ENCODE assay signal across 10 mouse cellular contexts in genomic region chr6:38882728-38883171, GRCm38 (mm10). TPM values are rescaled to one million over a fixed set of nuclear protein-coding genes. Genes with fewer than 3 reads are reported as not detected.
DNase-seq lines count a peak whose midpoint lies in the region; ATAC-seq and TF ChIP-seq lines count a peak whose summit lies in the region.
"Had no signal": no experiment of that assay in that cellular context is flagged by ENCODE, and none has a peak within 500 bp of the region (broad histone marks: within the 10 kb centered on the region; RNA-seq: fewer than 3 reads in every experiment).

No protein-coding gene starts in this region.

- no peak overlapping the region for H3K9ac ChIP-seq in forebrain, embryonic 16.5 days (replicated peaks; ENCODE audit: low read depth, low read length)
- no peak overlapping the region for H3K9ac ChIP-seq in forebrain, embryonic 12.5 days
- H3K9ac ChIP-seq in midbrain, postnatal 0 days (replicated peaks; ENCODE audit: low read length, poor library complexity, severe bottlenecking), result no peak overlapping the region
- no peak overlapping the region for H3K9ac ChIP-seq in midbrain, embryonic 16.5 days (ENCODE audit: low read depth, low read length)
- no peak overlapping the region for H3K9ac ChIP-seq in stomach, embryonic 14.5 days (replicated peaks; ENCODE audit: low read depth, low read length)
- H3K9ac ChIP-seq: embryonic facial prominence, embryonic 12.5 days had no signal

- H3K36me3 ChIP-seq in forebrain, embryonic 16.5 days (ENCODE audit: control insufficient read depth, insufficient read depth), result no peaks in the 10 kb centered on the region
- H3K36me3 ChIP-seq in forebrain, embryonic 12.5 days (replicated peaks), result no peaks in the 10 kb centered on the region
- no peaks in the 10 kb centered on the region for H3K36me3 ChIP-seq in midbrain, postnatal 0 days (ENCODE audit: insufficient read depth, low read length)
- H3K36me3 ChIP-seq in midbrain, embryonic 16.5 days (ENCODE audit: control insufficient read depth, insufficient read depth, low read length), result no peaks in the 10 kb centered on the region
- no peaks in the 10 kb centered on the region for H3K36me3 ChIP-seq in stomach, embryonic 14.5 days (ENCODE audit: control insufficient read depth, insufficient read depth, low read length)
- H3K36me3 ChIP-seq: embryonic facial prominence, embryonic 12.5 days; heart, embryonic 10.5 days had no signal

- intact Hi-C loops in heart, postnatal 14 days (cut with DNase I), result no loop called here

- H3K27ac ChIP-seq in forebrain, embryonic 16.5 days (ENCODE audit: low read length), result no peak overlapping the region
- no peak overlapping the region for H3K27ac ChIP-seq in forebrain, embryonic 12.5 days
- H3K27ac ChIP-seq in midbrain, postnatal 0 days (ENCODE audit: low read depth, low read length), result no peak overlapping the region
- H3K27ac ChIP-seq in midbrain, embryonic 16.5 days (ENCODE audit: low read length), result no peak overlapping the region
- H3K27ac ChIP-seq in stomach, embryonic 14.5 days (ENCODE audit: low read length), result peak overlapping the region; percentile 2; the same call in 1 of the 2 replicates
- H3K27ac ChIP-seq: embryonic facial prominence, embryonic 12.5 days; heart, embryonic 10.5 days had no signal

- no peak for TF ChIP-seq CTCF in midbrain, postnatal 0 days (IDR thresholded peaks at IDR 0.05)

- no peaks in the 10 kb centered on the region for H3K9me3 ChIP-seq in forebrain, embryonic 16.5 days (ENCODE audit: control insufficient read depth, low read length)
- H3K9me3 ChIP-seq in forebrain, embryonic 12.5 days, result no peaks in the 10 kb centered on the region
- H3K9me3 ChIP-seq in midbrain, postnatal 0 days (ENCODE audit: low read length), result no peaks in the 10 kb centered on the region
- H3K9me3 ChIP-seq in midbrain, embryonic 16.5 days (replicated peaks; ENCODE audit: control insufficient read depth, low read length, poor library complexity, severe bottlenecking), result no peaks in the 10 kb centered on the region
- no peaks in the 10 kb centered on the region for H3K9me3 ChIP-seq in stomach, embryonic 14.5 days (ENCODE audit: control insufficient read depth, low read depth, low read length)
- H3K9me3 ChIP-seq: embryonic facial prominence, embryonic 12.5 days; heart, embryonic 10.5 days had no signal

- no peaks in the 10 kb centered on the region for H3K27me3 ChIP-seq in forebrain, embryonic 16.5 days (replicated peaks; ENCODE audit: control insufficient read depth, insufficient read depth, low read length)
- peaks cover 22% of the 10 kb centered on the region for H3K27me3 ChIP-seq in forebrain, embryonic 12.5 days
- no peaks in the 10 kb centered on the region for H3K27me3 ChIP-seq in midbrain, postnatal 0 days (ENCODE audit: insufficient read depth, low read length)
- H3K27me3 ChIP-seq in midbrain, embryonic 16.5 days (ENCODE audit: control insufficient read depth, insufficient read depth, low read depth, low read length), result no peaks in the 10 kb centered on the region; the same call in 1 of the 2 replicates
- no peaks in the 10 kb centered on the region for H3K27me3 ChIP-seq in stomach, embryonic 14.5 days (ENCODE audit: control insufficient read depth, insufficient read depth, low read length)
- H3K27me3 ChIP-seq: embryonic facial prominence, embryonic 12.5 days had no signal

- WGBS in forebrain, embryonic 16.5 days, result 39% methylated on average over 6 of the region's 6 CpGs
- 60% methylated on average over 6 of the region's 6 CpGs for WGBS in forebrain, embryonic 12.5 days
- WGBS in midbrain, postnatal 0 days, result 54% methylated on average over 6 of the region's 6 CpGs
- WGBS in midbrain, embryonic 16.5 days, result 45% methylated on average over 6 of the region's 6 CpGs
- WGBS in stomach, embryonic 14.5 days, result 33% methylated on average over 6 of the region's 6 CpGs

- peak; percentile 28 for DNase-seq in midbrain, postnatal 0 days (ENCODE audit: low spot score)
- no peak for DNase-seq in adipocyte (ENCODE audit: low spot score)
- DNase-seq in heart, postnatal 14 days, result no peak

- ATAC-seq in forebrain, embryonic 16.5 days, result peak; percentile 23; the same call in 1 of the 2 replicates
- no peak for ATAC-seq in forebrain, embryonic 12.5 days (ENCODE audit: low FRiP score)
- no peak for ATAC-seq in midbrain, postnatal 0 days (ENCODE audit: low FRiP score)
- no peak for ATAC-seq in midbrain, embryonic 16.5 days
- peak; percentile 72 to 76 for ATAC-seq in hematopoietic stem cell, adult 5-6 weeks (replicated peaks in 1 of 2; ENCODE audit: insufficient read depth in 1 of 2, low FRiP score in 2 of 2, low TSS enrichment in 1 of 2, low read depth in 1 of 2, poor library complexity in 2 of 2, severe bottlenecking in 2 of 2)
- ATAC-seq in stomach, embryonic 14.5 days (ENCODE audit: insufficient number of reproducible peaks, insufficient read depth, low FRiP score, low read depth), result no peak; the same call in 1 of the 2 replicates

- no peak overlapping the region for H3K4me2 ChIP-seq in forebrain, embryonic 16.5 days (ENCODE audit: low read length)
- H3K4me2 ChIP-seq in forebrain, embryonic 12.5 days, result no peak overlapping the region
- no peak overlapping the region for H3K4me2 ChIP-seq in midbrain, postnatal 0 days (ENCODE audit: low read depth, low read length, poor library complexity, severe bottlenecking)
- H3K4me2 ChIP-seq in midbrain, embryonic 16.5 days (ENCODE audit: low read length), result no peak overlapping the region
- H3K4me2 ChIP-seq in stomach, embryonic 14.5 days (replicated peaks; ENCODE audit: low read depth, low read length), result no peak overlapping the region
- H3K4me2 ChIP-seq: embryonic facial prominence, embryonic 12.5 days had no signal

- no peak overlapping the region for H3K4me3 ChIP-seq in forebrain, embryonic 16.5 days (replicated peaks; ENCODE audit: low read length)
- H3K4me3 ChIP-seq in forebrain, embryonic 12.5 days (replicated peaks), result no peak overlapping the region
- no peak overlapping the region for H3K4me3 ChIP-seq in midbrain, postnatal 0 days (ENCODE audit: low read depth, low read length)
- H3K4me3 ChIP-seq in midbrain, embryonic 16.5 days (ENCODE audit: low read depth, low read length), result no peak overlapping the region
- H3K4me3 ChIP-seq in stomach, embryonic 14.5 days (ENCODE audit: low read depth, low read length), result no peak overlapping the region
- H3K4me3 ChIP-seq: embryonic facial prominence, embryonic 12.5 days; heart, embryonic 10.5 days had no signal

- 0 out of 2 replicates have a peak, but pooled peaks cover 7% of the 10 kb centered on the region for H3K4me1 ChIP-seq in forebrain, embryonic 16.5 days (replicated peaks; ENCODE audit: control insufficient read depth, insufficient read depth, low read length)
- H3K4me1 ChIP-seq in forebrain, embryonic 12.5 days, result peaks cover 9% of the 10 kb centered on the region; the same call in 1 of the 2 replicates
- H3K4me1 ChIP-seq in midbrain, postnatal 0 days (ENCODE audit: insufficient read depth, low read length), result no peaks in the 10 kb centered on the region
- no peaks in the 10 kb centered on the region for H3K4me1 ChIP-seq in midbrain, embryonic 16.5 days (ENCODE audit: control insufficient read depth, insufficient read depth, low read length)
- peaks cover 17% of the 10 kb centered on the region for H3K4me1 ChIP-seq in stomach, embryonic 14.5 days (ENCODE audit: control insufficient read depth, insufficient read depth, low read length)

RNA-seq across cellular contexts. Expression of gene Hipk2, which starts 6.8 kb away (rescaled TPM):
- polyA plus RNA-seq in forebrain, embryonic 16.5 days (2015; fragmentation: Nextera tagmentation; extraction: Ambion mirVana), result 26.9 and 29.2 TPM in 2 replicates
- polyA plus RNA-seq in forebrain, embryonic 12.5 days (2016; fragmentation: Nextera tagmentation; extraction: Ambion mirVana), result 36.6 and 37.2 TPM in 2 replicates
- total RNA-seq in midbrain, postnatal 0 days (2014; rRNA removed), result 64.7 and 71.0 TPM in 2 replicates
- 22.0 and 24.3 TPM in 2 replicates for polyA plus RNA-seq in midbrain, postnatal 0 days (2015; fragmentation: Nextera tagmentation; extraction: Ambion mirVana)
- polyA plus RNA-seq in midbrain, embryonic 16.5 days (2015; fragmentation: Nextera tagmentation; extraction: Ambion mirVana), result 32.7 and 36.1 TPM in 2 replicates
- 11.8 and 14.1 TPM in 2 replicates for total RNA-seq in hematopoietic stem cell, adult 5-6 weeks (2017)
- 31.8 and 34.3 TPM in 2 replicates for polyA plus RNA-seq in stomach, embryonic 14.5 days (2014; fragmentation: Nextera tagmentation; extraction: Ambion mirVana)
- total RNA-seq in heart, postnatal 14 days (2021), result 10 to 100 TPM; 88.5 to 88.9 TPM

RNA-seq across cellular contexts. Expression of gene Tbxas1, which starts 7.5 kb away (rescaled TPM):
- 1.1 and 1.4 TPM in 2 replicates for polyA plus RNA-seq in forebrain, embryonic 16.5 days (2015; fragmentation: Nextera tagmentation; extraction: Ambion mirVana)
- 1.5 and 1.8 TPM in 2 replicates for polyA plus RNA-seq in forebrain, embryonic 12.5 days (2016; fragmentation: Nextera tagmentation; extraction: Ambion mirVana)
- 1.8 and 3.1 TPM in 2 replicates for total RNA-seq in midbrain, postnatal 0 days (2014; rRNA removed)
- 1.4 and 2.2 TPM in 2 replicates for polyA plus RNA-seq in midbrain, postnatal 0 days (2015; fragmentation: Nextera tagmentation; extraction: Ambion mirVana)
- polyA plus RNA-seq in midbrain, embryonic 16.5 days (2015; fragmentation: Nextera tagmentation; extraction: Ambion mirVana), result 1.8 TPM in 2 replicates
- 53.0 and 76.5 TPM in 2 replicates for total RNA-seq in hematopoietic stem cell, adult 5-6 weeks (2017)
- polyA plus RNA-seq in stomach, embryonic 14.5 days (2014; fragmentation: Nextera tagmentation; extraction: Ambion mirVana), result 2.1 and 3.3 TPM in 2 replicates
- total RNA-seq in heart, postnatal 14 days (2021), result 1 to 10 TPM; 2.0 to 3.1 TPM

Comparison
In these comparisons a context has a peak if more than half of its experiments do, and no peak if none do; other contexts are left out.
1. ATAC-seq: peak in forebrain, embryonic 16.5 days (single experiment) and hematopoietic stem cell, adult 5-6 weeks (2 of 2); none in forebrain, embryonic 12.5 days (single experiment), midbrain, postnatal 0 days (single experiment), midbrain, embryonic 16.5 days (single experiment) and stomach, embryonic 14.5 days (single experiment).